Mouse (Mus musculus) adrenal gland, postnatal 4 days (tissue): ENCODE measurements around the gene Ovol2. TPM values are rescaled to one million over a fixed set of nuclear protein-coding genes. Genes with fewer than 3 reads are reported as not detected.
"Not testable (repeated sequence)": the region's sequence is repeated elsewhere in the genome, so short reads cannot be mapped to it uniquely, and the experiment has no call there.

Experiments
- DNase-seq, 2 experiments: peaks; one replicate each; pipeline ENCODE4 v3.0.0; 2021 to 2022; ENCODE audit warnings: low spot score in 2 of 2, mixed read lengths in 2 of 2
- long read RNA-seq, 2 experiments: library from polyadenylated mRNA; stranded (forward); transcript quantifications; one replicate each; pipeline ENCODE4 v2.0.0; 2021
- total RNA-seq, 2 experiments: library from RNA; stranded (reverse); gene quantifications; 2 replicates each; pipeline ENCODE4 v1.2.3; 2021

The Ovol2 gene
- total RNA-seq, result under 1 TPM in 1 of 2 experiments, not detected in 1; 0.50 TPM
- long read RNA-seq, experiment 1, result 0 reads
- long read RNA-seq, experiment 2, partial matches to known transcripts, result 1 of 1 reads
- long read RNA-seq, experiment 2, other reads (novel, unspliced or antisense), result 0 of 1 reads

GRCm38 (mm10) chr2:144331401-144332302 lies at the start of gene Ovol2:
Gene Ovol2 (minus strand): TSS chr2:144332146.
- DNase-seq, result no peak

GRCm38 (mm10) chr2:144381741-144382140 lies 49.8 kb upstream of the Ovol2 start:
- no peak for DNase-seq

GRCm38 (mm10) chr2:144381293-144381692 lies 49.3 kb upstream of the Ovol2 start:
- no peak for DNase-seq

- DNase-seq, result no peak
These were observed 43.2 kb upstream of the Ovol2 start for GRCm38 (mm10) chr2:144375063-144375703.

- DNase-seq, result no peak
These were observed 41.1 kb upstream of the Ovol2 start for GRCm38 (mm10) chr2:144373063-144373462.

GRCm38 (mm10) chr2:144371566-144371965 lies 39.6 kb upstream of the Ovol2 start:
- DNase-seq, result no peak

GRCm38 (mm10) chr2:144369511-144369910 lies 37.6 kb upstream of the Ovol2 start:
- DNase-seq, result no peak

GRCm38 (mm10) chr2:144369020-144369421 lies 37.1 kb upstream of the Ovol2 start:
- peak in 1 of 2 experiments; percentile 51 for DNase-seq

GRCm38 (mm10) chr2:144368400-144369019 lies 36.6 kb upstream of the Ovol2 start, which contains the start of the genes Kat14 and Pet117:
Gene Kat14 (plus strand): TSS chr2:144368983.
Gene Pet117 (plus strand): TSS chr2:144368996.
- DNase-seq, result peak; percentile 87 to 90

GRCm38 (mm10) chr2:144352843-144353242 lies 20.9 kb upstream of the Ovol2 start:
- DNase-seq, result no peak

- no peak for DNase-seq
These were observed 16.6 kb upstream of the Ovol2 start for GRCm38 (mm10) chr2:144348525-144348924.

- DNase-seq, result no peak
These were observed 11.2 kb upstream of the Ovol2 start for GRCm38 (mm10) chr2:144343158-144343557.

GRCm38 (mm10) chr2:144338149-144338548 lies 6.2 kb upstream of the Ovol2 start:
- not testable (repeated sequence) for DNase-seq

- DNase-seq, result no peak
These were observed 5.8 kb upstream of the Ovol2 start for GRCm38 (mm10) chr2:144337701-144338100.

- DNase-seq, result no peak
These were observed 5.3 kb upstream of the Ovol2 start for GRCm38 (mm10) chr2:144337230-144337629.

GRCm38 (mm10) chr2:144333138-144333842 lies 1.3 kb upstream of the Ovol2 start:
- DNase-seq, result no peak

- DNase-seq, result no peak
These were observed 540 bp upstream of the Ovol2 start for GRCm38 (mm10) chr2:144332486-144332885.

- DNase-seq, result no peak
These were observed 980 bp downstream of the Ovol2 start for GRCm38 (mm10) chr2:144330960-144331371.

GRCm38 (mm10) chr2:144330352-144330959 lies 1.5 kb downstream of the Ovol2 start:
- no peak for DNase-seq

- DNase-seq, result no peak
These were observed 2.0 kb downstream of the Ovol2 start for GRCm38 (mm10) chr2:144329937-144330336.
